Mouse (Mus musculus): ENCODE data around the gene Kcnk5. TPM values are rescaled to one million over a fixed set of nuclear protein-coding genes. Genes with fewer than 3 reads are reported as not detected.

Kcnk5 gene
- polyA plus RNA-seq, 1 experiment from 2014 or later, result 5.1 TPM

- 28% methylated on average over 5 of the region's 5 CpGs for WGBS (ENCODE audit: insufficient replicate concordance)
- Histone ChIP-seq H3K27ac (ENCODE audit: low read length) (no peak overlapping the region), H3K9ac (ENCODE audit: low read depth, low read length) (no peak overlapping the region), H3K4me3 (ENCODE audit: low read depth, low read length) (no peak overlapping the region), H3K36me3 (ENCODE audit: control insufficient read depth, insufficient read depth) (no peaks in the 10 kb centered on the region), H3K9me3 (replicated peaks; ENCODE audit: control insufficient read depth, low read length) (no peaks in the 10 kb centered on the region), H3K4me2 (ENCODE audit: low read depth, low read length) (no peak overlapping the region), H3K27me3 (ENCODE audit: control insufficient read depth, insufficient read depth, low read depth, low read length) (no peaks in the 10 kb centered on the region), H3K4me1 (ENCODE audit: control insufficient read depth, low read depth, low read length) (no peaks in the 10 kb centered on the region)
- ATAC-seq (ENCODE audit: low read depth), result no peak
Observed at GRCm38 (mm10) chr14:20120868-20121267, 60.7 kb downstream of the Kcnk5 start.

- ATAC-seq (ENCODE audit: low read depth), result no peak
- H3K27ac ChIP-seq (ENCODE audit: low read length), result no peak overlapping the region
Observed at GRCm38 (mm10) chr14:20120012-20120411, 61.6 kb downstream of the Kcnk5 start.

GRCm38 (mm10) chr14:20116149-20116605, 65.4 kb downstream of the Kcnk5 start:
- no peak for ATAC-seq (ENCODE audit: low read depth)
- no peak overlapping the region for H3K4me3 ChIP-seq (ENCODE audit: low read depth, low read length)
- WGBS (ENCODE audit: insufficient replicate concordance), result 49% methylated on average over 9 of the region's 9 CpGs
- H3K27ac ChIP-seq (ENCODE audit: low read length), result no peak overlapping the region
- H3K4me2 ChIP-seq (ENCODE audit: low read depth, low read length), result no peak overlapping the region
- no peaks in the 10 kb centered on the region for H3K27me3 ChIP-seq (ENCODE audit: control insufficient read depth, insufficient read depth, low read depth, low read length)
- no peaks in the 10 kb centered on the region; the same call in 1 of the 2 replicates for H3K4me1 ChIP-seq (ENCODE audit: control insufficient read depth, low read depth, low read length)
- no peaks in the 10 kb centered on the region for H3K9me3 ChIP-seq (replicated peaks; ENCODE audit: control insufficient read depth, low read length)
- H3K36me3 ChIP-seq (ENCODE audit: control insufficient read depth, insufficient read depth), result no peaks in the 10 kb centered on the region
- H3K9ac ChIP-seq (ENCODE audit: low read depth, low read length), result no peak overlapping the region

More at GRCm38 (mm10) chr14:20120012-20120411, 61.6 kb downstream of the Kcnk5 start:
- Histone ChIP-seq H3K4me3 (ENCODE audit: low read depth, low read length) (no peak overlapping the region), H3K36me3 (ENCODE audit: control insufficient read depth, insufficient read depth) (no peaks in the 10 kb centered on the region), H3K9ac (ENCODE audit: low read depth, low read length) (no peak overlapping the region), H3K9me3 (replicated peaks; ENCODE audit: control insufficient read depth, low read length) (no peaks in the 10 kb centered on the region), H3K4me2 (ENCODE audit: low read depth, low read length) (no peak overlapping the region), H3K4me1 (ENCODE audit: control insufficient read depth, low read depth, low read length) (no peaks in the 10 kb centered on the region), H3K27me3 (ENCODE audit: control insufficient read depth, insufficient read depth, low read depth, low read length) (no peaks in the 10 kb centered on the region)
- WGBS (ENCODE audit: insufficient replicate concordance), result 78% methylated on average over 11 of the region's 11 CpGs

- no peak overlapping the region for H3K9ac ChIP-seq (ENCODE audit: low read depth, low read length)
- no peak for ATAC-seq (ENCODE audit: low read depth)
- no peaks in the 10 kb centered on the region for H3K36me3 ChIP-seq (ENCODE audit: control insufficient read depth, insufficient read depth)
- WGBS (ENCODE audit: insufficient replicate concordance), result 59% methylated on average over 6 of the region's 6 CpGs
- no peaks in the 10 kb centered on the region for H3K9me3 ChIP-seq (replicated peaks; ENCODE audit: control insufficient read depth, low read length)
- H3K4me3 ChIP-seq (ENCODE audit: low read depth, low read length), result no peak overlapping the region
- H3K4me1 ChIP-seq (ENCODE audit: control insufficient read depth, low read depth, low read length), result no peaks in the 10 kb centered on the region; the same call in 1 of the 2 replicates
- no peak overlapping the region for H3K4me2 ChIP-seq (ENCODE audit: low read depth, low read length)
- H3K27me3 ChIP-seq (ENCODE audit: control insufficient read depth, insufficient read depth, low read depth, low read length), result no peaks in the 10 kb centered on the region
- no peak overlapping the region for H3K27ac ChIP-seq (ENCODE audit: low read length)
Observed at GRCm38 (mm10) chr14:20114951-20115350, 66.7 kb downstream of the Kcnk5 start.

- Histone ChIP-seq H3K27ac (ENCODE audit: low read length) (no peak overlapping the region), H3K36me3 (ENCODE audit: control insufficient read depth, insufficient read depth) (no peaks in the 10 kb centered on the region), H3K9me3 (replicated peaks; ENCODE audit: control insufficient read depth, low read length) (no peaks in the 10 kb centered on the region), H3K4me3 (ENCODE audit: low read depth, low read length) (no peak overlapping the region), H3K9ac (ENCODE audit: low read depth, low read length) (no peak overlapping the region), H3K4me1 (ENCODE audit: control insufficient read depth, low read depth, low read length) (no peaks in the 10 kb centered on the region; the same call in 1 of the 2 replicates), H3K27me3 (ENCODE audit: control insufficient read depth, insufficient read depth, low read depth, low read length) (no peaks in the 10 kb centered on the region), H3K4me2 (ENCODE audit: low read depth, low read length) (no peak overlapping the region)
- WGBS (ENCODE audit: insufficient replicate concordance), result 5% methylated on average over 6 of the region's 6 CpGs
- ATAC-seq (ENCODE audit: low read depth), result peak; percentile 65
Observed at GRCm38 (mm10) chr14:20113964-20114363, 67.6 kb downstream of the Kcnk5 start.

GRCm38 (mm10) chr14:20113189-20113961, 68.2 kb downstream of the Kcnk5 start:
- Histone ChIP-seq H3K27me3 (ENCODE audit: control insufficient read depth, insufficient read depth, low read depth, low read length) (no peaks in the 10 kb centered on the region), H3K36me3 (ENCODE audit: control insufficient read depth, insufficient read depth) (no peaks in the 10 kb centered on the region), H3K4me1 (ENCODE audit: control insufficient read depth, low read depth, low read length) (no peaks in the 10 kb centered on the region; the same call in 1 of the 2 replicates), H3K27ac (ENCODE audit: low read length) (no peak overlapping the region), H3K4me3 (ENCODE audit: low read depth, low read length) (no peak overlapping the region), H3K4me2 (ENCODE audit: low read depth, low read length) (no peak overlapping the region), H3K9me3 (replicated peaks; ENCODE audit: control insufficient read depth, low read length) (no peaks in the 10 kb centered on the region), H3K9ac (ENCODE audit: low read depth, low read length) (no peak overlapping the region)
- peak; percentile 78 for ATAC-seq (ENCODE audit: low read depth)
- WGBS (ENCODE audit: insufficient replicate concordance), result 36% methylated on average over 7 of the region's 7 CpGs

- Histone ChIP-seq H3K4me2 (ENCODE audit: low read depth, low read length) (no peak overlapping the region), H3K4me1 (ENCODE audit: control insufficient read depth, low read depth, low read length) (no peaks in the 10 kb centered on the region; the same call in 1 of the 2 replicates), H3K4me3 (ENCODE audit: low read depth, low read length) (no peak overlapping the region), H3K9ac (ENCODE audit: low read depth, low read length) (no peak overlapping the region), H3K27me3 (ENCODE audit: control insufficient read depth, insufficient read depth, low read depth, low read length) (no peaks in the 10 kb centered on the region), H3K27ac (ENCODE audit: low read length) (no peak overlapping the region), H3K9me3 (replicated peaks; ENCODE audit: control insufficient read depth, low read length) (no peaks in the 10 kb centered on the region), H3K36me3 (ENCODE audit: control insufficient read depth, insufficient read depth) (no peaks in the 10 kb centered on the region)
- 46% methylated on average over 3 of the region's 3 CpGs for WGBS (ENCODE audit: insufficient replicate concordance)
- no peak for ATAC-seq (ENCODE audit: low read depth)
Observed at GRCm38 (mm10) chr14:20112218-20112617, 69.4 kb downstream of the Kcnk5 start.

GRCm38 (mm10) chr14:20110945-20111344, 70.7 kb downstream of the Kcnk5 start:
- H3K9me3 ChIP-seq (replicated peaks; ENCODE audit: control insufficient read depth, low read length), result no peaks in the 10 kb centered on the region
- H3K27ac ChIP-seq (ENCODE audit: low read length), result no peak overlapping the region
- no peak overlapping the region for H3K9ac ChIP-seq (ENCODE audit: low read depth, low read length)
- H3K4me2 ChIP-seq (ENCODE audit: low read depth, low read length), result no peak overlapping the region
- WGBS (ENCODE audit: insufficient replicate concordance), result 73% methylated on average over 1 of the region's 1 CpGs
- no peaks in the 10 kb centered on the region for H3K27me3 ChIP-seq (ENCODE audit: control insufficient read depth, insufficient read depth, low read depth, low read length)
- no peaks in the 10 kb centered on the region for H3K36me3 ChIP-seq (ENCODE audit: control insufficient read depth, insufficient read depth)
- H3K4me3 ChIP-seq (ENCODE audit: low read depth, low read length), result no peak overlapping the region
- no peaks in the 10 kb centered on the region; the same call in 1 of the 2 replicates for H3K4me1 ChIP-seq (ENCODE audit: control insufficient read depth, low read depth, low read length)
- ATAC-seq (ENCODE audit: low read depth), result no peak

GRCm38 (mm10) chr14:20106271-20106670, 75.3 kb downstream of the Kcnk5 start:
- Histone ChIP-seq H3K4me1 (ENCODE audit: control insufficient read depth, low read depth, low read length) (no peaks in the 10 kb centered on the region), H3K4me2 (ENCODE audit: low read depth, low read length) (no peak overlapping the region), H3K27ac (ENCODE audit: low read length) (no peak overlapping the region), H3K4me3 (ENCODE audit: low read depth, low read length) (no peak overlapping the region), H3K27me3 (ENCODE audit: control insufficient read depth, insufficient read depth, low read depth, low read length) (no peaks in the 10 kb centered on the region), H3K9me3 (replicated peaks; ENCODE audit: control insufficient read depth, low read length) (no peaks in the 10 kb centered on the region), H3K9ac (ENCODE audit: low read depth, low read length) (no peak overlapping the region), H3K36me3 (ENCODE audit: control insufficient read depth, insufficient read depth) (no peaks in the 10 kb centered on the region)
- 33% methylated on average over 6 of the region's 6 CpGs for WGBS (ENCODE audit: insufficient replicate concordance)
- ATAC-seq (ENCODE audit: low read depth), result no peak
